Mouse (Mus musculus): ENCODE data around the gene Sp4.

Gene Sp4

DNA sequence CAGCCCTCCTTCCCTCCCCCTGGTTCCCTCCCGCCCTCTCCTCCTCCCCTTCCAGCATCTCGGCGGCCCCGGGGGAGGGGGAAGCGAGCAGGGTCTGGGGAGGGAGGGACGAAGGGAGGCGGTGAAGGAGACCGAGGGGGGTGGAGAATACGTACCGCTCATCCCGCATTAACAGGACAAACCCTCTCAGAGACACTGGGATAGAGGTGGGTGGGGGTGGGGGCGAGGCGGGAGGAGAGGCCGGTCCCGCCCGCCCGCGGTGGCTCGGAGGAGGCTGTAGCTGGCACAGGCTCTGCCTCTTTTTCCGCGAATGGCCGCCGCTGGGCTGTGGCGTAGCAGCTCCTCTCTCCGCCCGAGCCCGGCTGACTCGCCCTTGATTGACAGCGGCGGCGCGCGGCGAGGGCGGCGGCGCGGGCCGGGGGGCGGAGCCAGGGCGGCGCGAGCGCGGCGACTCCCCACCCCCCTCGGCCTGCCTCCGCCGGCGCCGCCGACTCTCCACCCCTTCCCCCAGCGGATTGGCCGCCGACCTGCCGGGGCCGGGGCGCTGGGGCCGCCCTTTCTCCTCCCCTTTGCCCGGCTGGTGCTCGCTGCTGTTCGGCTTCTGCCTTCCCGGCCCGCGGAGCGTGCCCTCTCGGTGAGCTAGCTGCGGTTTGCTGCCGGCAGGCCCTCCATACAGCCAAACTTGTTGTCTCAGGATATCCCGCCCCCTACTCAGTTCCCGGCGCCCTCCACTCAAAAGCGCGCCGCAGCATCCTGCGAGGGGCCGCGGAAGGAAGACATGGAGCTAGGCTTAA lies at the start of gene Sp4:
Sp4 (minus strand) TSS at position 369 of the 794 bp plus-strand sequence.
- peak; percentile 89 for DNase-seq (ENCODE audit: low read depth, low spot score)

DNA sequence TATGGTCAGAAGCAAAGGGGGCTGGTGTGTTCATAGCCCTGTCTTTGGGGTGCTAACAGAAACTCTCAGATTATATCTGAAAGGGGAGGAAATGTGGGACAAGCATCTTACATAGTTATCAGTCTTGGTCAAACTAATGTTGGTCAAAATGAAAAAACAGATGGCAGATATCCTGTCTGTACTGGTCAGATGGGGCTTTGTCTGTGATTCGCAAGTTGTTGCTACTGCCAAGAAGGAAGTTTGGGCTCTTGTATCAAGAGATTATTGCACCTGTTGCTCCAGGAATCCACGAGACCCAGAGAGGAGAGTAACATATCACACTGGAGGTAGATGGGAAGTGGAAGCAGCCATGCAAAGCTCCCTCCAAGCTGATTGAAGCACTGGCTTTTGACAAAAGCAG lies 37.9 kb upstream of the Sp4 start:
- no peak for DNase-seq (ENCODE audit: low read depth, low spot score)

DNA sequence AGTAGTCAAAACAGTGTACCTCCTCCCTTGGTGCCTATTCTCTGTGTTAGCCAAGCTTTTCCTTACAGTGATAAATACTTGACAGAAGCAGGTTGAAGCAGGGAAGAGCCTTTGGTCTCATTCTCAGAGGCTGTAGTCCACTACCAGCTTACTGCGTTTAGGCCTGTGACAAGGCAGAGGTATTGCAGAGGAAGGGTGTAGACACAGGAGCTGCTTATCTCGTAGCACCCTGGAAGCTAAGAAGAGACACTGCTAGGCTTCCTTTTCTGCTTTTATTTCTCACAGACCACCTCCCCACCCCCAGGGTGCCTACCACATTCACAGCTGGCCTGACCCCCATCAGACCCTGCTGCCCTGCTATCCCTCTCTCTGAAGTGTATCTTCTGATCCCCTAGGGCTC lies 37.0 kb upstream of the Sp4 start:
- DNase-seq (ENCODE audit: low read depth, low spot score) = no peak

DNA sequence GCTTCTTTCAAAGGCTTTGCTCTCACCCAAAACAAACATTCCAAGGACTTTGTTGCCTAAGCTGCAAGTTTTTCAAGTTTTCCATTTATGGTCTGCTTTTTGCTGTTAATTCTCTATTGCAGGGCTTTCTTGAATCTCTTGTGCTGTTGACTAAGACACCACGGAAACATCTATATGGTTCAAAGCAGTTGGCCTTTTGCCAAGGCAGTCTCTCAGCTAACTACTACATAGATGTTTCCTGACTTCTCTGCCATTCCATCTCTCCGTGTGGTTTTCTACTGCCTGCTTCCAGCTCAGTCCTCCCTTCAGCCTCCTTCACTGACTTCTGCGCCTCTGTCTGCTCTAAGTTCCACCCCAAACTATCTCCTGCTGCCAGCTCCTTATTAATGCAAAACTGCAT lies 36.1 kb upstream of the Sp4 start:
- no peak for DNase-seq (ENCODE audit: low read depth, low spot score)

DNA sequence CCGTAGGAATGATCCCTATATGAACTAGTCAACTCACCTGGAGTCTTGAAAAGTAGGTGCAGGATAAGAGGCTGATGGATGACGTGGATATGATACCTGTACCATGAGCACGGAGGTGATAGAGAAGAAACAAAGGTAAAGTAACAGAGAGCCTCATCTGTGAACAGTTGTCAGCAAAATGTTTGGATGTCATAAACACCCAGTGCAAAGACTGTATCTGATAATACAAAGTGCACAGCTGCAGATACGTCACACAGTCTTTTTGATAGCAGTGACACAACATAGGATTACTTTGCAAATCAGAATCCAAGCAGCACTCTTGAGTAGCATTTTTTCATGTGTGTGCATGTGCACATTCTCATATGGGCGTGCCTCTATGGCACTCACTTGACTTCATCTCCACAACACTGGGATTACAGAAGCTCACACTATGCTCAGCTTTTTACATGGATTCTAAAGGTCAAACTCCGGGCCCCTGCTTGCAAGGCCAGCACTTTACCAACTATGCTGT lies 27.6 kb upstream of the Sp4 start:
- DNase-seq (ENCODE audit: low read depth, low spot score) = no peak

DNA sequence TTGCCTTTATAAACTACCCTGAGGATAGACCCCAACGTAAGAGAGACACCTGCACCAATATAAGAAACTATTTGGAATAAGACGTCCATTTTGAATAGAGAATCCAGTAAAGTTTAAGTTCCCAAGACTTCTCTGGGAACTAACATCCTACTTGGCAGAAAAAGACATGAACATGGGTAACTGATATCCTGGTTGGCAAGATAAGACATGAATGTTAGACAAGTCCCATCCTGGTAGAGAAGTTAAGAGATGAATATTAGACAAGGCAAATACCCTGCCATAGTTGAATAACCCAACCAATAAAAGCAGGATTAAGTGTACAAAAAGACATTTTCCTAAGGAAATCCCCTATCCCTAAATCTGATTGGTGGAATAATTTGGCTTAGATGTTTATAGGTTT lies 26.3 kb upstream of the Sp4 start:
- DNase-seq (ENCODE audit: low read depth, low spot score) = no peak

DNA sequence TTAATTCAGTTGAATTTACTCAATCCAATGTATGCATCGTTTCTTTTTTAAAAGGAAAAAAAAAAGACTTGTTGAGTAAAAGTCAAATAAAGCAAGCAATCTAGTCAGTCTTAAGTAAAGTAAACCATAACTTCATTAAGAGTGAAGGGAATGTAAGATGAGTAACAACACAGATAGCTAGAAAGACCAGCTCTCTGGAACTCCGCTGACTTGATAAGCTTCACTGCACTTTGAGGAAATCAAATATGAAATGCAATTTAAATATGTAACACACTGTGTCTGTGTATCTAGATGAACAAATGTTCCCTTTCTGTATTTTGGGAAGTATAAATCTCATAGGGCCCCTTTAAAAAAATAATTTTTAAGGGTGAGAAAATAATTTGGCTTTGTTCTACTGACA lies 24.9 kb upstream of the Sp4 start:
- no peak for DNase-seq (ENCODE audit: low read depth, low spot score)

DNA sequence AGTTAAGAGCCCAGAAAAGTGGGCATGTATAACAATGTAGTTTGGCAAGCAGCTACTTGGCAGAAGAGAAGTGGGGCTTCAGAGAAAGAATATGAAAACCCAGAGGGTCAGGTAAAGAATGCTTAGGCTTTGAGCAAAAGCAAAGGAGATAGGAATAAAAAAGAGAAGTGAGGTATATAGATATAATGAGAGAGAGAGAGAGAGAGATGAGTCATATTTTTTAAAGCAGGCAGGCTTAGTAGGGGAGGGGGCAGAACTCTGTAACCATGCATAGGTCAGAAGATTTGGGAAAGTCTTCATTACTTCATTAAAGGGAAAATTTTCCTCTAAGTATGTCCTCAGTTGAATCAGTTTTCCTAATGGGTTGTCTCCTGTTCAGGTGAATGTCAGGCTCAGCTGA lies 18.8 kb upstream of the Sp4 start:
- DNase-seq (ENCODE audit: low read depth, low spot score) = no peak

DNA sequence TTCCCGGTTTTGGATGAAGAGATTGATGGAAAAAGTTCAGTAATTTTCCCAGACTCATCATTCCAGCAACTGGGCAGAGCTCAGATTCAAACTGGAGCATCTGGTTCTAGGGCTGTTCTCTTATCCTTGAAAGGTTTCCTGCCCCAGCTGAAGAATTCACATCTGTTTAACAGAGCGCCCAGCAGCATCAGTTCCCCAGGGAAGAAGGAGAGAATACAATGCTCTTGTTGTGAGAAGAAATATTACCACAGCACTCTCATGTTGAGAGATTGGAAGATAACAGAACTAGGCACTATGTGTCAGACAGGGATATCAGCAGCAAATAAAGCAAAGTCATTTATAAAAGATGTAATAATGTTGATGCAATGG lies 13.2 kb upstream of the Sp4 start:
- peak; percentile 12 for DNase-seq (ENCODE audit: low read depth, low spot score)

DNA sequence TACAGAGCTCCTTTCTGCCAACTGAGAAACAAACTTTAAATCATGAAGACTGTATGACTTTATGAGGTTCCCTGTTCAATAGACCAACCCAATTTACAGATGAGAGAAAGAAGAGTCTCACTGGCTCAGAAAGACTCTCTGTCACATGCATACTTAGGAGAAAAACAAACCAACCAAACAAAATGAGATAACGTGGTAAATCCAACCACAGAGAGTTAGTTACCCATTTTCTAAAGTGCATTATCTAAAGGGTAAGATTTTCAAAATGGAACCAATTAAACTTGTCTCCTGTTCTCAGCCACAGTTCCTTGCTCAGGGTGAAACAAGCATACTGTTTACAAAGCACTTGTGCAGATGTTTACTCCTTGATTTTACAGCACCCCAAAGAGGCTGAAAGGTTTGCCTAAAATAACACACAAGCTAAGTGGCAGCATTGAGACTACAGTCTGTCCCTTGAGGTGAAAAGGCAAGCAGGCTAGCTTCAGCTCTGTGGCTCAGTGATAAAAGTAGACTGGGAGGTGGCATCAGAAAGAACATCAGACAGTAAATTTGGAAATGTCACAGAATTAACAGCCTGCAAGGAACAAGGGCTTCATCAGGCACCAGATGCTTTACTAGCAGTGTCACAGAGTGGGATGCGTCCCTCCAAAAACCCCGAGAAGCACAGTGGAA lies 12.7 kb upstream of the Sp4 start:
- DNase-seq (ENCODE audit: low read depth, low spot score) = no peak

DNA sequence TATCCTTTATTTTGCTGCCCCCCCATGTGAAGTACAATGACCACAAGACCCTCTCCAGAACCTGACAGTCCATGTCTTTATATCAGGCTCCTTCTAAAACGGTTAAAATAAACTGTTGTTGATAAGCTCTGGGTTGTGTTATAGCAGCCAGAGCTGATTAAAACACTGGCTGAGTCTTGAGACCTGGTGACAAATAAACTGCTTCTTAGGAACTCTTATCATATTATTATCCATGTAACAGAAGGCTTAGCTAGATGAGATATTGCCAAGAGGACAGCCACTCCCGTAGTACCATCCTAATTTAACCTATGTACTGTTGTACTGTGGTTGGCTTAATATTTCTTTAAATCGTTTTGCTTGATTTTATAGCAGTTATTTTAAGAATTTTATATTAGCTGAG lies 2.3 kb upstream of the Sp4 start:
- no peak for DNase-seq (ENCODE audit: low read depth, low spot score)

DNA sequence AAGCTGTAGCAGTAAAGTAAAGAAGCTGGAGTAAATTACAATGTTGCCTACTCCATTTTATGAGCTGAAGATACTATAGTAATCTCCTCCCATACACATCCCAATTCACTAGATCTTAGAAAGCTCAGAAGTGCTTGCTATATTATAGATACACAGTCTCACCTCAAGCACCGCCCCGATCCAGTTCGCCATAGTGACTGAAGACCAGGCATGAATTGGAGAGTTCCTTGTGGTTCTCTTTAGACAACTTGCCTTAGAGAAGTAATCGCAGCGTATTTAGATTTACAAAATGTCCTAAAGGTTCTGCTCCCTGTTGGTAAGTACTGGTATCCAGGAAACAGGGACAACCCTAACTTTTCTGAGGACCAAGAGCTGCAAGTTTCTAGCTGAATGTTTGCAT lies 1.8 kb upstream of the Sp4 start:
- DNase-seq (ENCODE audit: low read depth, low spot score) = no peak

DNA sequence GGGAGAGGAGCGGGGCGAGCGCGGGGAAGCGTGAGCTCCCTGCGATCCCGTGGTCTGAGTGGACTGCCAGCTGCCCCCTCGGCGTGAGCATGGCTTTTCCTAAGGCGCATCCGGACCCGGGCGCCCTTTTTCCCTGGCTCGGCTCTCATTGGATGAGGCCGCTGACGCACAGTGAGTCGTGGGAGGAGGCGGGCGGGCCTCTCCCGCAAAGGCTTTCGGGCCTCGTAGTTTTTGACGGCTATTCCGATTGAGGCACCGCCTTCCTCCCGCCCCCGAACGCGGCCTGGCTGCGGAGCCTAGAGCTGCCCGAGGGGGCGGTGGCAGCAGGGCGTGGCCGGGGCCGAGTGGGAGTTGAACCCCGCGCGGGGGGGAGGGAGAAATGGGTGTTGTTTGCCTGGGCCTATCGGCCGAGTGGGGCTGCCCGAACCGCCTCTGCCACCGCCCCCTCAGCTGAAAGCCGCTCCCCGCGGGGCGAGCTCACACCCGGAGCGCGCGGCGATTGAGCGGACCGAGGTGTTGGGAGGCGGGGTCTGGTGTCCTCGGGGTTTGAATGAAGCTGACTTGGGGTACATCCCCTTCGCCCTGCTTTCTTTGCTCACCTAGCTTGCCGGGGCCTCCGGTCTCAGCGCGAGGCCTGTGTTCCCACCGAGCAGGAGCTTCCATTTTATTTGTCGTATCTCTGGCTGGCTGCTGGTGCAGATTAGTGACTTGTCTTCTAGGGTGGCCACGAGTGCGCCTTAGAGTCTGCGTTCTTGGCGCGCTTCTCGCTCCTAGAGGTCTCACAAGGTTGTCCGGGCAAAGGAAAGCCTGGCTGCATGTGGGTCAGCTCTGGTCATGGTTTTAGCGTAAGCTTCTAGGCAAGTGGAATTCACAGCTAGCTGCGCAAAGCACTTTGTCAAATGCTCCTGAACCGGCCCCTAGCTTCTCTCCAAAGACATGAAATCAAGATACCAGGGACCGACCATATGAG lies 911 bp upstream of the Sp4 start:
- DNase-seq (ENCODE audit: low read depth, low spot score) = peak; percentile 97

DNA sequence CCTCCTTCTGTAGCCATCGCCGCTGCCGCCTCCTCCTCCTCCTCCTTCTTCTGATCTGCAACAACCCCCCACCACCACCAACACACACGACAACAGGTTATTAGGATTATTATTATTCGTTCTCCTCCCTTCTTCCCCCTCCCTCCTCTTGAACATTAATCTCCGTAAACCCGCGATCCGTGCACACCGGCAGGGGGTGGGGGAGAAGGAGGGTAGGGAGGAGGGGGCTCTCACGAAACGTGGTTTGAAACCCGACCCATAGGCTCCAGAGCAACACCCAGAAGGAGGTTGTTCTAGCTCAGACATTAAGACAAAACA lies 527 bp downstream of the Sp4 start:
- no peak for DNase-seq (ENCODE audit: low read depth, low spot score)

DNA sequence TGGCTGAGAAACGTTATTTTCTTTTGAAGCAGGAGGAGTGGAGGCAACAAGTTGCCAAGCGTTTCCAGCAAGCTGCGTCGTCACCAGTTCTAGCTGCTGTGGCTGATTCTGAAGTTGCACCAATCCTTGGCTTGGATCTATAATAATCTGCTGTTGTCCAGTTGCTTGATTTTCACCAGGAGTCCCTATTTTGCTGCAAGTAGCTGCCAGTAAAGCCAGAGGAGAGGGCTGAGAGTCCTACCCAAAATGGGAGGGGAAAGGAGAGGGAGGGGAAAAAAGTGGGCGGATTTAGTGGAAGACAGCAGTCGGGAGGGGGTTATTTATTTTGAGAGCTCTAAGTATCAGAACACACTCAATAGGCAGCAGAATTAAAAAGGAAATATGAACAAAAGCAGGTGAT lies 1.3 kb downstream of the Sp4 start:
- no peak for DNase-seq (ENCODE audit: low read depth, low spot score)

DNA sequence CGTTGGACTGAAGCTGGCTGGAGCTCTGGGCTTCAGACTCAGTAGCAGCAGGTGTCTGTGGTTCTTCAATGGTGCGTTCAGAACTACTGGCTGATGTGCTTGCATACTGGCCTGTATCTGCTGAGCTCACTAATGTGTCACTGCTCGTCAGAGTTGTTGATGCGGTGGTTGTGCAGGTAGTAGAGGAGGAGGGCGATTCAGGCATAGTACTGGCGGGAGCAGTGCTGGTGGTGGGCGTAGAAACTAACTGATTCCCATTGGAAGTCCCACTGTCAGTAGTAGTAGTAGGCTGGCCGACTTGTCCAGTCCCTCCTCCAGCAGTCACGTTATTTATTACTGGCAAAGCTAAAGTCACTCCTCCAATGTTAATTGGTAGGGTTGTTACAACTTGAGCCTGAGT lies 2.1 kb downstream of the Sp4 start:
- no peak for DNase-seq (ENCODE audit: low read depth, low spot score)

DNA sequence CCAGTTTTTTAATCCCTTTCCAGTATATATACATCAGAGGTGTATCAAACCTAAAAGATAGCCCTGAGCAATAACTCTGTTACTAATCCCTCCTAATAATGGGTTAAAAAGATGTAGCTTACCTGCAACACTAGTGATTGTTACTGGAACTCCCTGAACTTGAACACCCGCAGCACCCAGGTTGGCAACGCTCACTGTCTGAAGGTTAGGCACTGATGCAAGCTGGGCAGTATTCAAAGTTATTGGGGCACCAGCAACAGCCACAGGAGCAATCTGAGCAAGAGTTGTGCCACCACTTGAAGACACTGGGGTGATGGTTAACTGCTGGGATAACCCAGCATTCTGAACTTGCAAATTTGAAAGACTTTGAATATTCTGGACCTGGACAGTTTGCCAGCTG lies 2.7 kb downstream of the Sp4 start:
- no peak for DNase-seq (ENCODE audit: low read depth, low spot score)

DNA sequence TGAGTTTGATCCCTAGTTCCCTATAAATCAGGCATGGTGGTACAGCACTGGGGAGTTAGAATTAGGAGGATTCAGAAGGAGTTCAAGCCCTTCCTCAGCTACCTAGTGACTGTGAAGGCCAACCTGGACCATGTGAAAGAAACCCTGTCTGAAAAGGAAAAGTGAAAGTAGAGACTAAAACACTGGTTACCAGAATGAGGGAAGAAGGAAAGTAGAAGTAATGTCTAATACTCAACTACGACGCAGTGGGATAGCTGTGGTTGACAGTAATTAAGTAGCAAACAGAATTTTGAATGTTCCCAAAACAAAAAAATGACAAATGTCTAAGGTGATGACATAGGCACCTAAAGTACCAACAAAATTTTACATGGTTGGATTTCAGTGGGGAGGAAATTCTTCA lies 5.0 kb downstream of the Sp4 start:
- no peak for DNase-seq (ENCODE audit: low read depth, low spot score)

DNA sequence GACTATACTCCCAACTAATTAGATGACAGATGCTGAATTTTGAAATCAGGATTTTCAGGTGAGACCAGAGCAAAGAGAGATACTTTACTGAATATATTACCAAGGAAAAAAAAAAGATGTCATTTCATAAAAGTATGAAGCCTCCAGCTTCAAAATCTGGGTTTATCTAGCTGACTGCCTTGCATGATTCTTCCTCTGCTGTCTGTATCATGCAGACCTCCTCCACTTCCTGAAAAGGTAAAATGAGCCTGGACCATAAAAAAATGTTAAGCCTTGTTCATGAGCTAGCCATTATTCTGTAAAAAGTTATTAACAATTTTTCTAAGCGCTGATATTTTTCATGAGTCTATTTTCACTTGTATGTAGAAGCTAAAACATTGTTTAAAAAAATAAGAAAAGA lies 5.4 kb downstream of the Sp4 start:
- DNase-seq (ENCODE audit: low read depth, low spot score) = no peak

DNA sequence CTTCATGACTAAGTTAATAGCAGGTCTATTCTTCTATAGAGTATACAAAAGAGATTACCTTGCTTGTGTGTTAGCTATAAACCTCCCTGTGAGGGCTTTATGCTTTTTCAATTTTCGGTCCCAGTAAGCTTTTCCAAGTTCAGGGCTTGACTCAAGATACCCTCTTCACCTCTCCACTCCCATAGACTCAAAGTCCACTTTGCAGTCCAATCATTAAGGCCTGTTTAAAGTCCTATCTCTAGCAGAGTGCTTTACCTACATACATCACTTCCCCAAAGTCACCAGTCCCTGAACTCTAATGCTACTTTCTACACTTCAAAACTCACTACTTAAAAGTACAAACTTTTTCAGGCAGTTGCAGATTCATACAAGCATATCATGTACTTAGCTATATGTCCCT lies 12.3 kb downstream of the Sp4 start:
- DNase-seq (ENCODE audit: low read depth, low spot score) = no peak

DNA sequence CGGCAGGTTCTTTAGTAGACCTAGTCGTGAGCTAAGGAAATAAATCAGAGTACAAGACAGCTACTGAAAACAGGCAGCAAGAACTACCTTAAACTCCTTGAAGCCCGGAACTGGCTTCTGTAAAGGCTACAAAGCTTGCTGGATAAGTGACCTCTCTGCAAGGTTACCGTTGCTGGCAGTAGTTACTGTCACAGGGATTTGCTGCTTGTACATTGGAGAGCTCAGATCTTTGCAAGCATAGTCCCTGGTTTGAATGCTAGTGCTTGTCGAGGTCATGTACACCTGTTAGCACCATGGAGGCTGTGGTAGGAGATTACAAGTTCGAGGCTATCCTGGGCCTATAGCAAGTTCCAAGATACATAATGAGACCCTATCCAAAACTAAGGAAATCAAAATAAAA lies 16.1 kb downstream of the Sp4 start:
- DNase-seq (ENCODE audit: low read depth, low spot score) = no peak

DNA sequence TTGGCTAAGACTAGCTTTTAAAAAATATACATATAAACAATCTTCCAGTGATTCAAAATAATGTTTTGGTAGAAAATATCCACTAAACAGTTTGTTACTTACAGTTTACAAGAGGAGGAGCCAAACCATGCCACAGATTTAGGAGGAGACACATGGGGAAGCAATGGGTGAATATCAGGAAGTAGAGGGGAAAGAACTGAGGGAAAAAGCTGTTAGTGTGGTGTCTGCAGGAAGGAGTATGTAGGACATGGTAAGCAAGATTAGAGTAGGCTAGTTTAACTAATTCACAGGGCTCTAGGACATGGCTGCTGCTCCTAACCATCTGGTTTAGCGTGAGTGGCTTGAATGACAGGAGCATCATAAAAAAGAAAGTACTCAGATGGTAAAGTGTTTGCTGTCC lies 19.3 kb downstream of the Sp4 start:
- no peak for DNase-seq (ENCODE audit: low read depth, low spot score)
